Mouse (Mus musculus) myocyte (in vitro differentiated cells): ENCODE results near the gene Brd4. TPM values are rescaled to one million over a fixed set of nuclear protein-coding genes. Genes with fewer than 3 reads are reported as not detected.

Experiments
- H3K27me3 ChIP-seq: one replicate; pipeline ENCODE4 v1.6.1; 2011; ENCODE audit not compliant: control insufficient read depth, insufficient read depth, insufficient read length
- H3K36me3 ChIP-seq: one replicate; pipeline ENCODE4 v1.6.1; 2011; ENCODE audit not compliant: control insufficient read depth, insufficient read depth
- H3K4me2 ChIP-seq: one replicate; pipeline ENCODE4 v1.6.1; 2011; ENCODE audit warnings: low read depth, control low read depth
- H3K4me3 ChIP-seq: one replicate; pipeline ENCODE4 v1.5.1; 2011; ENCODE audit warnings: mild to moderate bottlenecking, control low read depth, moderate library complexity
- H3K79me2 ChIP-seq: one replicate; pipeline ENCODE4 v1.6.1; 2011; ENCODE audit not compliant: control insufficient read depth, insufficient read depth
- H3ac ChIP-seq: one replicate; pipeline ENCODE4 v1.6.1; 2011; ENCODE audit not compliant: control insufficient read depth, insufficient read length
- CEBPB ChIP-seq: IDR thresholded peaks from 2 replicates; pipeline ENCODE4 v1.6.1; 2011; ENCODE audit warnings: mild to moderate bottlenecking, moderate library complexity; ENCODE audit not compliant: poor library complexity, insufficient read depth, severe bottlenecking
- E2F4 ChIP-seq: IDR thresholded peaks from one replicate; pipeline ENCODE4 v1.6.1; 2011; ENCODE audit warnings: mild to moderate bottlenecking, control low read depth, moderate library complexity; ENCODE audit not compliant: insufficient read depth
- MAX ChIP-seq: IDR thresholded peaks from one replicate; pipeline ENCODE4 v1.6.1; 2011; ENCODE audit warnings: low read depth, mild to moderate bottlenecking, control low read depth
- MYOD1 ChIP-seq, 3 experiments: IDR thresholded peaks; one replicate each; pipeline ENCODE4 v1.6.1; 2011; ENCODE audit warnings: control low read depth in 2 of 3, low read depth in 2 of 3, mild to moderate bottlenecking in 2 of 3, moderate library complexity in 1 of 3; ENCODE audit not compliant: insufficient read length in 2 of 3, control insufficient read depth in 1 of 3
- MYOG ChIP-seq, 3 experiments: IDR thresholded peaks; one replicate each; pipeline ENCODE4 v1.6.1; 2011; ENCODE audit warnings: control low read depth in 2 of 3, low read depth in 2 of 3, mild to moderate bottlenecking in 2 of 3; ENCODE audit not compliant: insufficient read length in 2 of 3, control insufficient read depth in 1 of 3, insufficient read depth in 1 of 3
- POLR2A ChIP-seq: IDR thresholded peaks from one replicate; pipeline ENCODE4 v1.6.1; 2011; ENCODE audit warnings: low read depth, mild to moderate bottlenecking, control low read depth, moderate library complexity; ENCODE audit not compliant: insufficient read length
- POLR2AphosphoS2 ChIP-seq: IDR thresholded peaks from one replicate; pipeline ENCODE4 v1.6.1; 2011; ENCODE audit warnings: low read depth, control low read depth; ENCODE audit not compliant: insufficient read length
- REST ChIP-seq: IDR thresholded peaks from one replicate; pipeline ENCODE4 v1.6.1; 2011; ENCODE audit warnings: mild to moderate bottlenecking, control low read depth, moderate library complexity; ENCODE audit not compliant: insufficient read depth, insufficient read length
- SRF ChIP-seq: IDR thresholded peaks from one replicate; pipeline ENCODE4 v1.6.1; 2011; ENCODE audit warnings: low read depth; ENCODE audit not compliant: control insufficient read depth, insufficient read length
- TCF12 ChIP-seq: IDR thresholded peaks from one replicate; pipeline ENCODE4 v1.6.1; 2011; ENCODE audit warnings: mild to moderate bottlenecking, control low read depth; ENCODE audit not compliant: poor library complexity, insufficient read depth, severe bottlenecking
- TCF3 ChIP-seq: IDR thresholded peaks from one replicate; pipeline ENCODE4 v1.6.1; 2011; ENCODE audit warnings: low read depth, control low read depth; ENCODE audit not compliant: insufficient read length
- USF1 ChIP-seq: IDR thresholded peaks from one replicate; pipeline ENCODE4 v1.6.1; 2011; ENCODE audit warnings: low read depth, mild to moderate bottlenecking, control low read depth, moderate library complexity
- polyA plus RNA-seq: library from polyadenylated mRNA; unstranded; fragments of >200 nt; fragmentation: generic; extraction: Trizol; gene quantifications from one replicate; pipeline ENCODE4 v1.2.1, GENCODE M21; 2012; ENCODE audit warnings: missing spikeins

Brd4 gene
- polyA plus RNA-seq, 1 experiment, result 54.3 TPM

- Histone ChIP-seq H3K4me3 (no peak overlapping the region), H3K79me2 (peaks cover 40% of the 10 kb centered on the region), H3ac (no peak overlapping the region), H3K36me3 (peaks cover 49% of the 10 kb centered on the region), H3K27me3 (no peaks in the 10 kb centered on the region), H3K4me2 (no peak overlapping the region)
- no peak for TF ChIP-seq POLR2A
Measured at GRCm38 (mm10) chr17:32317032-32317431, 32.5 kb upstream of the Brd4 start.

- Histone ChIP-seq H3K36me3 (peaks cover 61% of the 10 kb centered on the region), H3K4me3 (no peak overlapping the region), H3K4me2 (no peak overlapping the region), H3K27me3 (no peaks in the 10 kb centered on the region), H3ac (no peak overlapping the region), H3K79me2 (peaks cover 35% of the 10 kb centered on the region)
- no peak for TF ChIP-seq MYOD1 (IDR thresholded peaks at IDR 0.05; ENCODE audit: control insufficient read depth in 1 of 3, insufficient read length in 2 of 3, low read depth in 2 of 3)
- TF ChIP-seq TCF3, result no peak
- TF ChIP-seq USF1, result no peak
- no peak for TF ChIP-seq SRF
- no peak for TF ChIP-seq E2F4
- TF ChIP-seq MAX, result no peak
- TF ChIP-seq REST, result no peak
- TF ChIP-seq TCF12, result no peak
- TF ChIP-seq POLR2AphosphoS2, result no peak
- no peak for TF ChIP-seq MYOG (IDR thresholded peaks at IDR 0.05; ENCODE audit: control insufficient read depth in 1 of 3, insufficient read depth in 1 of 3, insufficient read length in 2 of 3, low read depth in 2 of 3)
- TF ChIP-seq POLR2A, result no peak
- TF ChIP-seq CEBPB, result no peak
Measured at GRCm38 (mm10) chr17:32315560-32315959, 31.0 kb upstream of the Brd4 start.

GRCm38 (mm10) chr17:32313892-32314291 lies 29.4 kb upstream of the Brd4 start:
- Histone ChIP-seq H3K36me3 (peaks cover 74% of the 10 kb centered on the region), H3K4me3 (no peak overlapping the region), H3K4me2 (no peak overlapping the region), H3K27me3 (no peaks in the 10 kb centered on the region), H3K79me2 (peaks cover 19% of the 10 kb centered on the region), H3ac (no peak overlapping the region)
- TF ChIP-seq E2F4 (no peak), USF1 (no peak), REST (no peak), POLR2AphosphoS2 (no peak)

GRCm38 (mm10) chr17:32312801-32313200 lies 28.3 kb upstream of the Brd4 start:
- no peak overlapping the region for H3K4me2 ChIP-seq
- peaks cover 74% of the 10 kb centered on the region for H3K36me3 ChIP-seq
- peaks cover 8% of the 10 kb centered on the region for H3K79me2 ChIP-seq
- H3ac ChIP-seq, result no peak overlapping the region
- H3K27me3 ChIP-seq, result no peaks in the 10 kb centered on the region
- TF ChIP-seq MYOG (IDR thresholded peaks at IDR 0.05; ENCODE audit: control insufficient read depth in 1 of 3, insufficient read depth in 1 of 3, insufficient read length in 2 of 3, low read depth in 2 of 3) (no peak), USF1 (no peak), POLR2A (no peak), MYOD1 (IDR thresholded peaks at IDR 0.05; ENCODE audit: control insufficient read depth in 1 of 3, insufficient read length in 2 of 3, low read depth in 2 of 3) (no peak), REST (no peak), TCF12 (no peak), MAX (no peak), POLR2AphosphoS2 (no peak), TCF3 (no peak), CEBPB (no peak), E2F4 (no peak), SRF (no peak)
- no peak overlapping the region for H3K4me3 ChIP-seq

GRCm38 (mm10) chr17:32307963-32308362 lies 23.4 kb upstream of the Brd4 start:
- Histone ChIP-seq H3K79me2 (no peaks in the 10 kb centered on the region), H3K36me3 (peaks cover 61% of the 10 kb centered on the region), H3K27me3 (no peaks in the 10 kb centered on the region), H3K4me2 (no peak overlapping the region), H3ac (no peak overlapping the region), H3K4me3 (no peak overlapping the region)
- no peak for TF ChIP-seq POLR2AphosphoS2
- no peak for TF ChIP-seq E2F4
- TF ChIP-seq TCF3, result no peak
- no peak for TF ChIP-seq POLR2A
- TF ChIP-seq SRF, result no peak
- TF ChIP-seq MYOD1 (IDR thresholded peaks at IDR 0.05; ENCODE audit: control insufficient read depth in 1 of 3, insufficient read length in 2 of 3, low read depth in 2 of 3), result no peak
- TF ChIP-seq MYOG (IDR thresholded peaks at IDR 0.05; ENCODE audit: control insufficient read depth in 1 of 3, insufficient read depth in 1 of 3, insufficient read length in 2 of 3, low read depth in 2 of 3), result no peak
- no peak for TF ChIP-seq CEBPB
- TF ChIP-seq REST, result no peak
- TF ChIP-seq MAX, result no peak
